Mouse (Mus musculus) ES-E14 (cell line): ENCODE results near the gene Daam1.

Experiments used
- CHD2 ChIP-seq: IDR thresholded peaks from 2 replicates; pipeline ENCODE4 v1.6.1; 2014; ENCODE audit warnings: mild to moderate bottlenecking, low read depth, low read length, inconsistent platforms
- HCFC1 ChIP-seq: IDR thresholded peaks from 2 replicates; pipeline ENCODE4 v1.6.1; 2012; ENCODE audit warnings: low read length, inconsistent platforms, borderline replicate concordance; ENCODE audit not compliant: insufficient read depth
- MAFK ChIP-seq: IDR thresholded peaks from 2 replicates; pipeline ENCODE4 v1.6.1; 2014; ENCODE audit warnings: mild to moderate bottlenecking, low read depth, low read length, inconsistent platforms; ENCODE audit not compliant: insufficient read depth
- ZC3H11A ChIP-seq: IDR thresholded peaks from 2 replicates; pipeline ENCODE4 v1.6.1; 2012; ENCODE audit warnings: low read depth, mild to moderate bottlenecking, inconsistent platforms, low read length, borderline replicate concordance
- ZNF384 ChIP-seq: IDR thresholded peaks from 2 replicates; pipeline ENCODE4 v1.6.1; 2012; ENCODE audit warnings: low read depth, low read length, inconsistent platforms

- TF ChIP-seq HCFC1 (no peak), ZNF384 (no peak), ZC3H11A (0 out of 2 replicates have a peak, but pooled peaks have one; percentile 10), CHD2 (no peak), MAFK (no peak)
These were observed 181.2 kb downstream of the Daam1 start for GRCm38 (mm10) chr12:72012126-72012525.
